Mouse (Mus musculus) bone marrow macrophage, adult 2 months (primary cell): ENCODE results near the gene Eya2.

Experiments used
- CTCF ChIP-seq: IDR thresholded peaks from 2 replicates; pipeline ENCODE4 v1.5.1; 2012; ENCODE audit warnings: low read depth, mild to moderate bottlenecking, low read length, moderate library complexity
- POLR2A ChIP-seq: IDR thresholded peaks from 2 replicates; pipeline ENCODE4 v1.6.1; 2012; ENCODE audit warnings: mild to moderate bottlenecking, low read depth, low read length, borderline replicate concordance

GRCm38 (mm10) chr2:165811536-165811935 lies 216.7 kb downstream of the Eya2 start:
- no peak for TF ChIP-seq CTCF
- no peak for TF ChIP-seq POLR2A
